Comparison of ENCODE assay signal across 8 mouse cellular contexts in genomic region chr15:9140252-9140680, GRCm38 (mm10). TPM values are rescaled to one million over a fixed set of nuclear protein-coding genes. Genes with fewer than 3 reads are reported as not detected.
DNase-seq lines count a peak whose midpoint lies in the region; ATAC-seq and TF ChIP-seq lines count a peak whose summit lies in the region.

Gene Lmbrd2, plus strand, starts transcription at chr15:9140550.

- under 1% methylated on average over 34 of the region's 34 CpGs for WGBS in hindbrain, postnatal 0 days

- peak within 1 kb of the TSS; percentile 83 for H3K9ac ChIP-seq in hindbrain, postnatal 0 days (replicated peaks; ENCODE audit: low read length)

- ATAC-seq in hindbrain, postnatal 0 days = peak; percentile 99
- ATAC-seq in megakaryocyte, adult 5-6 weeks (ENCODE audit: poor library complexity, severe bottlenecking) = peak; percentile 98

- H3K4me3 ChIP-seq in gastrocnemius, adult 2 months = peak within 1 kb of the TSS; percentile 83
- peak within 1 kb of the TSS; percentile 96 for H3K4me3 ChIP-seq in hindbrain, postnatal 0 days (ENCODE audit: low read length)
- peak within 1 kb of the TSS; percentile 91 for H3K4me3 ChIP-seq in left cerebral cortex, adult 2 months

- peak; percentile 94 for DNase-seq in WW6 (ENCODE audit: low read depth, low spot score)
- DNase-seq in cerebellum, postnatal 4 days (ENCODE audit: low spot score in 2 of 2) = peak; percentile 91 to 93
- peak; percentile 97 for DNase-seq in gastrocnemius, adult 2 months
- DNase-seq in hindbrain, postnatal 0 days (ENCODE audit: low spot score) = peak; percentile 98
- DNase-seq in left cerebral cortex, adult 2 months (ENCODE audit: extremely low spot score in 1 of 2, low spot score in 2 of 2) = peak; percentile 96 to 97
- peak; percentile 98 for DNase-seq in right cerebral cortex, adult 2 months (ENCODE audit: low spot score in 2 of 2)
- peak; percentile 97 for DNase-seq in urinary bladder, postnatal 14 days (ENCODE audit: low spot score)

- H3K9me3 ChIP-seq in hindbrain, postnatal 0 days (ENCODE audit: low read length) = no peaks in the 10 kb centered on the region

- TF ChIP-seq CTCF in gastrocnemius, adult 2 months (IDR thresholded peaks at IDR 0.05) = no peak
- TF ChIP-seq CTCF in hindbrain, postnatal 0 days (IDR thresholded peaks at IDR 0.05; ENCODE audit: low read depth) = no peak
- TF ChIP-seq CTCF in left cerebral cortex, adult 2 months (IDR thresholded peaks at IDR 0.05) = no peak

- H3K4me2 ChIP-seq in hindbrain, postnatal 0 days (ENCODE audit: low read depth, low read length) = peak within 1 kb of the TSS; percentile 78

- H3K4me1 ChIP-seq in hindbrain, postnatal 0 days (ENCODE audit: insufficient read depth, low read length) = peaks cover 3% of the 10 kb centered on the region; the same call in 1 of the 2 replicates

- H3K36me3 ChIP-seq in hindbrain, postnatal 0 days (ENCODE audit: insufficient read depth, low read length) = peaks cover 3% of the 10 kb centered on the region; the same call in 1 of the 2 replicates

- H3K27me3 ChIP-seq in hindbrain, postnatal 0 days (ENCODE audit: insufficient read depth, low read length) = no peaks in the 10 kb centered on the region

- H3K27ac ChIP-seq in gastrocnemius, adult 2 months = peak within 1 kb of the TSS; percentile 91
- peak within 1 kb of the TSS; percentile 88 for H3K27ac ChIP-seq in hindbrain, postnatal 0 days
- peak within 1 kb of the TSS; percentile 91 for H3K27ac ChIP-seq in left cerebral cortex, adult 2 months

- intact Hi-C loops in gastrocnemius, adult 2 months (cut with DNase I) = no loop called here
- intact Hi-C loops in left cerebral cortex, adult 2 months (cut with DNase I) = loop anchor here (5.0 kb wide), 1 partner anchor 1347 kb away; the partner anchor contains the start of genes Brix1 and Rad1

RNA-seq across cellular contexts. Expression of gene Lmbrd2, which starts in this region (rescaled TPM):
- total RNA-seq in gastrocnemius, adult 2 months (2021) = 10 to 100 TPM; 14.8 to 15.1 TPM
- 22.0 and 26.6 TPM in 2 replicates for total RNA-seq in hindbrain, postnatal 0 days (2014; rRNA removed)
- polyA plus RNA-seq in hindbrain, postnatal 0 days (2015; fragmentation: Nextera tagmentation; extraction: Ambion mirVana) = 4.0 and 4.2 TPM in 2 replicates
- total RNA-seq in left cerebral cortex, adult 2 months (2021) = 10 to 100 TPM; 64.0 to 72.3 TPM
- 12.9 and 17.3 TPM in 2 replicates for total RNA-seq in megakaryocyte, adult 5-6 weeks (2015)
- total RNA-seq in megakaryocyte, adult 5-6 weeks (2017) = 10.0 and 11.2 TPM in 2 replicates

Comparison
In these comparisons a context has a peak if more than half of its experiments do, and no peak if none do; other contexts are left out.
1. Peak in every context shown above with its lines: DNase-seq, ATAC-seq, H3K4me3 ChIP-seq and H3K27ac ChIP-seq.